Mouse (Mus musculus) embryonic fibroblast, embryonic 13.5 days (primary cell): Measurements from ENCODE around the gene Ints5. TPM values are rescaled to one million over a fixed set of nuclear protein-coding genes. Genes with fewer than 3 reads are reported as not detected.

Source experiments
- H3K27ac ChIP-seq: 2 replicates; pipeline ENCODE4 v1.5.1; 2012; ENCODE audit warnings: low read length, control low read depth, inconsistent platforms; ENCODE audit not compliant: insufficient read depth
- H3K4me1 ChIP-seq: 2 replicates; pipeline ENCODE4 v1.6.1; 2011; ENCODE audit warnings: low read length; ENCODE audit not compliant: control insufficient read depth, insufficient read depth
- H3K4me3 ChIP-seq: 2 replicates; pipeline ENCODE4 v1.5.1; 2011; ENCODE audit warnings: mild to moderate bottlenecking, control low read depth, low read length; ENCODE audit not compliant: insufficient read depth
- CTCF ChIP-seq: IDR thresholded peaks from 2 replicates; pipeline ENCODE4 v1.5.1; 2011; ENCODE audit warnings: mild to moderate bottlenecking, control low read depth, low read length, moderate library complexity, borderline replicate concordance; ENCODE audit not compliant: insufficient read depth
- POLR2A ChIP-seq: IDR thresholded peaks from 2 replicates; pipeline ENCODE4 v1.6.1; 2011; ENCODE audit warnings: low read depth, mild to moderate bottlenecking, control low read depth, low read length, moderate library complexity
- polyA plus RNA-seq: library from polyadenylated mRNA; stranded (reverse); fragments of >200 nt; gene quantifications from 2 replicates; pipeline ENCODE4 v1.2.4, GENCODE M21; 2011; ENCODE audit warnings: low read depth; ENCODE audit not compliant: missing spikeins, insufficient read length

The Ints5 gene
- polyA plus RNA-seq, 1 experiment: 20.2 TPM

- Histone ChIP-seq H3K4me1 (peaks cover 3% of the 10 kb centered on the region; the same call in 1 of the 2 replicates), H3K4me3 (no peak overlapping the region), H3K27ac (no peak overlapping the region)
- TF ChIP-seq CTCF: no peak
- TF ChIP-seq POLR2A: no peak
Observed at GRCm38 (mm10) chr19:8927891-8928525, 35.2 kb downstream of the Ints5 start.

DNA sequence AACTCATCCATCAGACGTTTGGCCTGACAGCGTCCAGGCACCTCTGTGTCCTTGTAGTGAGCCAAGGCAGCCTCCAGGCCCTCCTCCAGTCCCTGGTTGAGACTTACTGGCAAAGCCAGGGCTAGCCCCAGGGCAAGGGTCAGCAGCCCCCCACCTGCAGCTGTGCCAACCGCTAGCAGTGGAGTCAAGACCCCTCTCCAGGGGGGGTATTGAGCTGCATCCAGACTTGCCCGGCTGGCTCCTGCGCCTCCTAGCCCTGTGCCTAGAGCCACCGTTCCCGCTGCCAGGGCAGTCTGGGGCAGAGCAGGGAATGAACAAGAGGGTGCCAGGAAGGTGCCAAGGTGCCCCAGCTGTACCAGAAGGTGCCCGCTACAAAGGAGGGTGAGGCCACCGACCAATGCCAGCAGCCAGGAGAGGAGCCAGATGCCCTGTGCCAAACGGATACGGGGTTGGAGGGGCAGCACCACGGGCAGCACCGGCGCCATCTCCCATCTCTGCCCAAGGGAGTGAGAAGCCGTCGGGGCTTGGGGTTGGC, 36.0 kb downstream of the Ints5 start:
- Histone ChIP-seq H3K27ac (no peak overlapping the region), H3K4me3 (peak overlapping the region; percentile 84; the same call in 1 of the 2 replicates), H3K4me1 (peaks cover 3% of the 10 kb centered on the region; the same call in 1 of the 2 replicates)
- no peak; the same call in 1 of the 2 replicates for TF ChIP-seq POLR2A
- TF ChIP-seq CTCF: no peak

DNA sequence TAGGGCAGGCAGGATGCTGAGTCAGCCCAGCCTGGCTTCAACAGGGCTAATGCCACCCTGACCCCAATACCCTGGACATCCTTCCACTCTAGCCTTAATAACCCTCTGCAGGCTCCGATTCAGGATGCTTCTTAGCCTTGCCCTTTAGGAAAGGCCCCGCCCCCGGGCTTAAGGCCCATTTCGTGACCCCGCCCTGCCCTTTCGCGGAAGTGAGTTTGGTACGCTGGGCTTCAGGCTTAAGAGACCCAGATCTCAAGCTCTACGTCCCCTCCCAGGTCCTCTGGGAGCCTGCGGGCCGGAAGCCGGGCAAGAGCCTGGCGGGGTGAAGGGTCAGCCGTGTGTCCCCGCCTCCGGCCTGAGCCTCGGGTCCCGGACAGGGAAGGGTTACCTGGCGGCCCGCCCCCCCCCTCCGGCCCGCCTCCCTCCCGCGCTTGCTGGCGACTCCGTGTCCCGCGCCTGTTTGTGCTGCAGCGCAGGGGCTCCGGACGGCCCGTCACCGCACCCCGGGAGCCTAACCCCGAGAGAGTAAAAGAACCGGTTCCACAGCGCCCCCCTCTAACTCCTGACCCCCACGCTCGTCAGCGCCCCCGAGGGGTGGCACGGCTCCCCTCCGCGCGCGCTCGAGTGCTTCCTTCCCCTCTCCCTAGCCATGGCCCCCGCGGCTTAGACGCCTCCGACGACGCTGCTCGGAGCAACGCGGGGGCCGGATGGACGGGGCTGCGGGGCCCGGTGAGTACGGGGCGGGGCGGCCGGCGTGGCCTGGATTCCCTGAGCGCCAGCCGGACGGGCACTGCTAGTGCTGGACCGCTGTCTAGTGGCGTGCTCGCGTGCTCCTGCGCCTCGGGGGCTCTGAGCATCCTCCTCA, 36.7 kb downstream of the Ints5 start, which contains the start of the genes Rom1 and Eml3:
Gene Rom1, minus strand, starts transcription at position 133 of the 865 bp plus-strand sequence.
Gene Eml3, plus strand, starts transcription at position 329 of the 865 bp plus-strand sequence.
- Histone ChIP-seq H3K4me1 (peaks cover 3% of the 10 kb centered on the region; the same call in 1 of the 2 replicates), H3K27ac (peak within 1 kb of the TSS; percentile 23; the same call in 1 of the 2 replicates), H3K4me3 (peak within 1 kb of the TSS; percentile 84)
- 0 out of 2 replicates have a peak, but pooled peaks have one; percentile 10 for TF ChIP-seq CTCF
- peak; percentile 56 for TF ChIP-seq POLR2A

DNA sequence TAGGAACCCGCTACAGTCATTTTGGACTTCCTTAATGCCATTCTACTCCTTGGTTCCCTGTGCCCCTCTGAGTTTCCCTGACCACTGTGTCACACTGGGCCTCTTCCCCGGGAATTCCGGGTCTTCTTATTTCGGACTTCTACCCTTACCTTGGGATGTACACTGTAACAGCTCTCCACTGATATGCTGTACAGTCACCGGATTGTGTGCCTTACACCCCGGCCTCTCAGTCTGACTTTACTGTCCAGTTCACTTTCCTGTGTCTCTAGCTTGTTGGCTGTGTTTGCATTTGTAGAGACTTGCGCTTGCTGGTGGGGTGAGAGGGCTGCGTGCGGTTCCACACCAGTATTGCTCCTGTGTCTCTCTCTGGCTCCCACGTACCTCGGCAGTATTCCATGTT, 37.3 kb downstream of the Ints5 start:
- peaks cover 3% of the 10 kb centered on the region; the same call in 1 of the 2 replicates for H3K4me1 ChIP-seq
- H3K4me3 ChIP-seq: peak overlapping the region; percentile 84
- TF ChIP-seq POLR2A (no peak), CTCF (no peak)
- no peak overlapping the region for H3K27ac ChIP-seq

- TF ChIP-seq CTCF (no peak), POLR2A (no peak)
- Histone ChIP-seq H3K27ac (no peak overlapping the region), H3K4me3 (peak overlapping the region; percentile 84), H3K4me1 (peaks cover 3% of the 10 kb centered on the region; the same call in 1 of the 2 replicates)
Observed at GRCm38 (mm10) chr19:8930771-8931170, 38.0 kb downstream of the Ints5 start.

DNA sequence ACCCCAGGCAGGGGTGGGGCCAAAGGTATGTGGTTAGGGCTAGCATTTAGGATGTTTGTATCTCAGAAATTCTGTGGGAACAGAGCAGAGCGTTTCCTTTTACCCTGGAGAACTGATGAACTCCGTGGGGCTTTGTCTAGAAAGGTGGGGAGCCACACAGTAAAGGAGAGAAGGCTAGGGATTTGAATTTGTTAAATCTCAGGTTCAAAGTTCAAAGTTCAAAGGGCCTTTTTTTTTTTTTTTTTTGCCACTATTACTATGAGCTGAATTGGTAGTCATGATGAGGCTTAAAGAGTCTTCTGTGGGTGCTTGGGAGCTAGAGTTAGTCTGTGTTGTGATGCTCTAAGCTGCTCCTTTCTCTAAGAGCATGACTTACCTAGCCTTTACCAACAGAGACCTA, 43.9 kb downstream of the Ints5 start:
- Histone ChIP-seq H3K4me3 (no peak overlapping the region), H3K4me1 (peaks cover 4% of the 10 kb centered on the region; the same call in 1 of the 2 replicates), H3K27ac (no peak overlapping the region)
- TF ChIP-seq CTCF: no peak
- no peak for TF ChIP-seq POLR2A

DNA sequence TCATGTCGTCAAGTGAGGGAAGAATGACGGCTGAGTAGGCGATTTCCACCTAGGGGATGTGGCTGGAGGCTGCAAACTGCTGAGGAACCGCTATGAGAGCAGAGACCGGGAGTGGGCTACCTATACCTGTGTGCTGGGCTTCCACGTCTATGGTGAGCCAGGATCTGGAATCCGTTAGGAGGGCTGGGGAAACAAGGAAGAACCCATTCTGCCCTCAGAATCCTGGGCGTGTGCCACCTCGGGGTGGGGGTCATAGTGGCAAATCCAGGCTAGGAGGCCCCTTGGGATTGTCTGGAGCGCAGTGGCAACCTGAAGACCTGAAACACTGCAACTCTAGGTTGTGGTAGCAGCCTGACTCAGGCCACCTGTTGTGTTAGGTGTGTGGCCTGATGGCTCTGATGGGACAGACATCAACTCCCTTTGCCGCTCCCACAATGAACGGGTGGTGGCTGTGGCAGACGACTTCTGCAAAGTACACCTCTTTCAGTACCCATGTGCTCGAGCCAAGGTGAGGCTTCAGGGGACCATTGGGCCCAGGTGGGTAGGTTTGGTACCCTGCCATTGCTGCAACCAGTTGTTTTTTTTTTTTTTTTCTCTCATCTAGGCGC, 47.8 kb downstream of the Ints5 start:
- H3K27ac ChIP-seq: no peak overlapping the region
- TF ChIP-seq POLR2A (no peak), CTCF (no peak)
- H3K4me1 ChIP-seq: peaks cover 6% of the 10 kb centered on the region
- no peak overlapping the region for H3K4me3 ChIP-seq

- TF ChIP-seq POLR2A: no peak
- no peak for TF ChIP-seq CTCF
- H3K27ac ChIP-seq: no peak overlapping the region
Observed at GRCm38 (mm10) chr19:8941136-8941514, 48.3 kb downstream of the Ints5 start.

More at GRCm38 (mm10) chr19:8941136-8941514, 48.3 kb downstream of the Ints5 start:
- Histone ChIP-seq H3K4me1 (peaks cover 6% of the 10 kb centered on the region), H3K4me3 (peak overlapping the region; percentile 24)
